Mouse (Mus musculus): ENCODE data around the gene Rnf145.

DNA sequence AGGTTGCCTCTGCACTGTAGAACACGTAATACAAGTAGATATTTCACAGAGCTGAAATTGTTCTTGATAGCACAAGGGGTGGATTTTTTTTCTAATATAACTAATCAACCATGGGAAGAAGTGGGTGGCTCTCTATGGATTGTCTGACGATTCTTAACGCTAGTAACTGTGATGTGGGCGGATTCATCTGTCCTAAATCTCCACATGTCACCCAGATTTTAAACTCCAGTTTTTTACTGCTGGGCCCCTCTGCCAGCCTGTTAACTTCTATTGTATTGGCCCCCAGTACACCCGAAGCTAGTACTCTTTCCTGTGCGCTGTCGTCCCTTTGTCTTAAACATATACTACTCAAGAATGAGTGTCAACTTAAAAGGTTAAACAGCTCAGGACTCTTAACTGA is 8.4 kb upstream of the Rnf145 start:
- TF ChIP-seq POLR2AphosphoS5 (IDR thresholded peaks at IDR 0.05; ENCODE audit: insufficient replicate concordance, low read depth, low read length) (no peak), CTCF (IDR thresholded peaks at IDR 0.05; ENCODE audit: low read depth, low read length) (no peak)

All from G1E (cell line).